Mouse (Mus musculus) MEL (cell line): ENCODE measurements at regions not wholly inside any gene's neighbourhood (a gene's known extent, or its start where the extent isn't known, plus 50 kb on each side); places are given as distances from the start of the nearest gene placed in this dataset.

Source experiments
- DNase-seq: peaks from one replicate; pipeline ENCODE4 v3.0.0; 2011; ENCODE audit warnings: low read depth, low spot score
- H3K27ac ChIP-seq: 2 replicates; pipeline ENCODE4 v1.5.1; 2012; ENCODE audit warnings: low read depth, mild to moderate bottlenecking, control low read depth, low read length, moderate library complexity; ENCODE audit not compliant: control insufficient read depth
- H3K27me3 ChIP-seq, 2 experiments: fragments of 150-350 bp in 1 of 2; sonication (generic) in 1 of 2; 2 replicates each; pipeline ENCODE4 v1.6.1; 2012; ENCODE audit warnings: low read length in 2 of 2, mild to moderate bottlenecking in 2 of 2, improper control_type of control experiment in 1 of 2, moderate library complexity in 1 of 2; ENCODE audit not compliant: insufficient read depth in 2 of 2, control insufficient read depth in 1 of 2
- H3K36me3 ChIP-seq, 2 experiments: 2 replicates each; pipeline ENCODE4 v1.6.1; 2012 to 2014; ENCODE audit warnings: low read length in 2 of 2, improper control_type of control experiment in 1 of 2, inconsistent platforms in 1 of 2, mild to moderate bottlenecking in 1 of 2; ENCODE audit not compliant: insufficient read depth in 2 of 2, control insufficient read depth in 1 of 2
- H3K4me1 ChIP-seq, 2 experiments: fragments of 150-350 bp in 1 of 2; sonication (generic) in 1 of 2; 2 replicates each; pipeline ENCODE4 v1.6.1; 2012; ENCODE audit warnings: low read length in 2 of 2, improper control_type of control experiment in 1 of 2, mild to moderate bottlenecking in 1 of 2; ENCODE audit not compliant: insufficient read depth in 2 of 2, control insufficient read depth in 1 of 2
- H3K4me3 ChIP-seq, 2 experiments: fragments of 150-350 bp in 1 of 2; sonication (generic) in 1 of 2; 2 replicates each; pipeline ENCODE4 v1.5.1; 2012; ENCODE audit warnings: low read depth in 2 of 2, low read length in 2 of 2, mild to moderate bottlenecking in 2 of 2, moderate library complexity in 2 of 2, control low read depth in 1 of 2, improper control_type of control experiment in 1 of 2; ENCODE audit not compliant: control insufficient read depth in 1 of 2, insufficient read depth in 1 of 2
- H3K79me2 ChIP-seq: 2 replicates; pipeline ENCODE4 v1.6.1; 2012; ENCODE audit warnings: mild to moderate bottlenecking, low read length, moderate library complexity; ENCODE audit not compliant: control insufficient read depth, poor library complexity, insufficient read depth
- H3K9ac ChIP-seq: 2 replicates; pipeline ENCODE4 v1.6.1; 2012; ENCODE audit warnings: low read depth, mild to moderate bottlenecking, control low read depth, low read length, moderate library complexity; ENCODE audit not compliant: control insufficient read depth, poor library complexity, severe bottlenecking
- H3K9me3 ChIP-seq: fragments of 150-350 bp; sonication (generic); replicated peaks from 2 replicates; pipeline ENCODE4 v1.6.1; 2012; ENCODE audit warnings: mild to moderate bottlenecking, low read length, improper control_type of control experiment, moderate library complexity; ENCODE audit not compliant: insufficient read depth
- BHLHE40 ChIP-seq: IDR thresholded peaks from 2 replicates; pipeline ENCODE4 v1.6.1; 2012; ENCODE audit warnings: low read depth, mild to moderate bottlenecking, inconsistent platforms, low read length, improper control_type of control experiment, borderline replicate concordance
- E2F4 ChIP-seq: IDR thresholded peaks from 2 replicates; pipeline ENCODE4 v1.6.1; 2011; ENCODE audit warnings: low read depth, low read length, improper control_type of control experiment, borderline replicate concordance
- ELF1 ChIP-seq: IDR thresholded peaks from 2 replicates; pipeline ENCODE4 v1.6.1; 2014; ENCODE audit warnings: low read depth, mild to moderate bottlenecking, inconsistent platforms, low read length, improper control_type of control experiment, moderate library complexity
- GATA1 ChIP-seq: IDR thresholded peaks from 2 replicates; pipeline ENCODE4 v1.6.1; 2011; ENCODE audit warnings: low read depth, low read length, improper control_type of control experiment
- JUND ChIP-seq: IDR thresholded peaks from 2 replicates; pipeline ENCODE4 v1.6.1; 2011; ENCODE audit warnings: low read depth, mild to moderate bottlenecking, improper control_type of control experiment, low read length
- KAT2A ChIP-seq: conservative IDR thresholded peaks from 2 replicates; pipeline ENCODE4 v1.6.1; 2012; ENCODE audit warnings: low read depth, low read length, improper control_type of control experiment, inconsistent platforms
- MAX ChIP-seq: IDR thresholded peaks from 2 replicates; pipeline ENCODE4 v1.6.1; 2011; ENCODE audit warnings: low read length, improper control_type of control experiment
- MAZ ChIP-seq: IDR thresholded peaks from 2 replicates; pipeline ENCODE4 v1.6.1; 2012; ENCODE audit warnings: low read depth, mild to moderate bottlenecking, inconsistent platforms, low read length, improper control_type of control experiment
- MEF2A ChIP-seq: IDR thresholded peaks from 2 replicates; pipeline ENCODE4 v1.6.1; 2014; ENCODE audit warnings: low read depth, mild to moderate bottlenecking, inconsistent platforms, low read length, improper control_type of control experiment; ENCODE audit not compliant: poor library complexity, insufficient replicate concordance, severe bottlenecking; ENCODE audit errors: extremely low read depth
- MXI1 ChIP-seq: IDR thresholded peaks from 2 replicates; pipeline ENCODE4 v1.6.1; 2011; ENCODE audit warnings: mild to moderate bottlenecking, low read depth, low read length, improper control_type of control experiment
- NELFE ChIP-seq: IDR thresholded peaks from 2 replicates; pipeline ENCODE4 v1.6.1; 2011; ENCODE audit warnings: low read depth, low read length, improper control_type of control experiment
- POLR2A ChIP-seq, 2 experiments: IDR thresholded peaks; 2 replicates each; pipeline ENCODE4 v1.6.1; 2011 to 2012; ENCODE audit warnings: low read length in 2 of 2, mild to moderate bottlenecking in 2 of 2, control low read depth in 1 of 2, improper control_type of control experiment in 1 of 2, low read depth in 1 of 2, moderate library complexity in 1 of 2; ENCODE audit not compliant: control insufficient read depth in 1 of 2, insufficient read depth in 1 of 2, poor library complexity in 1 of 2
- POLR2AphosphoS5 ChIP-seq: IDR thresholded peaks from 2 replicates; pipeline ENCODE4 v1.6.1; 2012; ENCODE audit warnings: low read depth, borderline replicate concordance, mild to moderate bottlenecking, inconsistent platforms, low read length, moderate library complexity, mixed read lengths
- RAD21 ChIP-seq: IDR thresholded peaks from 2 replicates; pipeline ENCODE4 v1.6.1; 2011; ENCODE audit warnings: mild to moderate bottlenecking, low read depth, low read length, improper control_type of control experiment
- RCOR1 ChIP-seq: IDR thresholded peaks from 2 replicates; pipeline ENCODE4 v1.6.1; 2012; ENCODE audit warnings: low read depth, mild to moderate bottlenecking, inconsistent platforms, low read length, improper control_type of control experiment
- TAL1 ChIP-seq: IDR thresholded peaks from 2 replicates; pipeline ENCODE4 v1.6.1; 2012; ENCODE audit warnings: mild to moderate bottlenecking, inconsistent platforms, low read length, moderate library complexity, mixed read lengths
- TBP ChIP-seq: IDR thresholded peaks from 2 replicates; pipeline ENCODE4 v1.8.0; 2011; ENCODE audit warnings: low read depth, low read length, improper control_type of control experiment
- TCF12 ChIP-seq: IDR thresholded peaks from 2 replicates; pipeline ENCODE4 v1.6.1; 2014; ENCODE audit warnings: low read depth, mild to moderate bottlenecking, inconsistent platforms, low read length, improper control_type of control experiment, moderate library complexity
- UBTF ChIP-seq: IDR thresholded peaks from 2 replicates; pipeline ENCODE4 v1.6.1; 2012; ENCODE audit warnings: low read depth, mild to moderate bottlenecking, inconsistent platforms, low read length, improper control_type of control experiment, moderate library complexity, borderline replicate concordance; ENCODE audit not compliant: insufficient read depth
- ZC3H11A ChIP-seq: IDR thresholded peaks from 2 replicates; pipeline ENCODE4 v1.6.1; 2012; ENCODE audit warnings: low read depth, mild to moderate bottlenecking, inconsistent platforms, low read length, improper control_type of control experiment
- ZKSCAN1 ChIP-seq: IDR thresholded peaks from 2 replicates; pipeline ENCODE4 v1.6.1; 2012; ENCODE audit warnings: low read depth, mild to moderate bottlenecking, inconsistent platforms, low read length, improper control_type of control experiment, moderate library complexity
- ZMIZ1 ChIP-seq: IDR thresholded peaks from 2 replicates; pipeline ENCODE4 v1.6.1; 2012; ENCODE audit warnings: low read depth, mild to moderate bottlenecking, inconsistent platforms, low read length, improper control_type of control experiment, moderate library complexity

DNA sequence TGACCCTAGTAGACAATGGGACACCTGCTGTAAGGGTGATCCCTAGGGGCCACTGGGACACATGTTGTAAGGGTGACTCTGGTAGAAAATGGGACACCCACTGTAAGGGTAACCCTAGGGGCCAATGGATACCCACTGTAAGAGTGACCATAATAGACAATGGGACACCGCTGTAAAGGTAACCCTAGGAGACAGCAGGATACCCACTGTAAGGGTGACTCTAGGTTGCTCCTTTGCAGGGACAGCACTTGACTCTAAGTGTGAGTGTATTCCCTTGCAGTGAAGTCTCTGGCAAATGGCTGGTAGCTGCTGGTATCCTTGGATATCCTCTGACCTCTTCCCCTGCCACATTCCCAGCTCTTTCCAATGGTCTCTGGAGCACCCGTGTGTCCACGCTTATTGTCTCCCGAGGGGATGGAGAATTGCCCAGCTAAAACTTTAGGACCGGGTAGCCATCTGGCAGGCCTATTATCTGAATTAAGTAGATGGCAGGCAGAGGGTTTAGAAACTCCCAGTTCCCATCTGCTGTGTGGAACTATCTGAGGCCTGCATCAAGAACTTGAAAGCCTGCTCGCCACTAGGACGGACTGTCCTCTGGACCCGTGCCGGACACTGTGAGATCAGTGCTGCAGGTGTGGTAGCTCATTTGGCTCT is 70.8 kb upstream of the Plxnc1 start:
- Histone ChIP-seq H3K4me1 (no peaks in the 10 kb centered on the region), H3K9me3 (no peaks in the 10 kb centered on the region), H3K36me3 (no peaks in the 10 kb centered on the region; a peak in 1 of 4 replicates), H3K4me3 (no peak overlapping the region), H3K79me2 (no peaks in the 10 kb centered on the region), H3K27me3 (no peaks in the 10 kb centered on the region; a peak in 2 of 4 replicates), H3K27ac (no peak overlapping the region), H3K9ac (no peak overlapping the region)
- no peak for TF ChIP-seq JUND
- TF ChIP-seq ZC3H11A = no peak
- TF ChIP-seq MAX = no peak
- TF ChIP-seq ZMIZ1 = no peak
- no peak for TF ChIP-seq RCOR1
- no peak for TF ChIP-seq NELFE
- TF ChIP-seq UBTF = no peak
- TF ChIP-seq E2F4 = no peak
- DNase-seq = no peak

DNA sequence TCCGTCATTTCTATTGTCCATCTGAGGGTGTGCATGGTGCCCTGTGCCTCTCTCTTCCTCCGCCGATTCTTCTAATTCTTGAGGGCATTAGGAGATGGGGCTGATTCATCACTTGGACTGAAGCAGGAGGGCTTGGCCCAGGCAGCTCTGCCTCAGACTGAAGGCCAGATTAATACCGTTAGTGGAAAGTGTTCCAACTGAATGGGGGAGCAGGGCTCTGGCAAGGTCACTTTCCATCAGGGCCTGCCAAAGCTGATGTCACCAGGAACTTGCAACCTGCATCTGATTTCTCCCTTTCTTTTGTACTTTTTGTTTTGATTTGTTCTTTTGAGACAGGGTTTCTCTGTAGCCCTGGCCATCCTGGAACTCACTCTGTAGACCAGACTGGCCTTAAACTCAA is 69.3 kb upstream of the Plxnc1 start:
- Histone ChIP-seq H3K9me3 (no peaks in the 10 kb centered on the region), H3K9ac (no peak overlapping the region), H3K4me1 (peaks cover 0 to 3% of the 10 kb centered on the region in 2 experiments; a peak in 1 of 4 replicates), H3K27me3 (no peaks in the 10 kb centered on the region), H3K4me3 (no peak overlapping the region), H3K27ac (no peak overlapping the region), H3K79me2 (no peaks in the 10 kb centered on the region), H3K36me3 (no peaks in the 10 kb centered on the region; a peak in 2 of 4 replicates)
- TF ChIP-seq POLR2AphosphoS5 (no peak), MXI1 (no peak), POLR2A (IDR thresholded peaks at IDR 0.05; ENCODE audit: control insufficient read depth in 1 of 2, insufficient read depth in 1 of 2, low read depth in 1 of 2, low read length in 2 of 2, poor library complexity in 1 of 2) (no peak), KAT2A (no peak), RCOR1 (no peak)
- no peak for DNase-seq

DNA sequence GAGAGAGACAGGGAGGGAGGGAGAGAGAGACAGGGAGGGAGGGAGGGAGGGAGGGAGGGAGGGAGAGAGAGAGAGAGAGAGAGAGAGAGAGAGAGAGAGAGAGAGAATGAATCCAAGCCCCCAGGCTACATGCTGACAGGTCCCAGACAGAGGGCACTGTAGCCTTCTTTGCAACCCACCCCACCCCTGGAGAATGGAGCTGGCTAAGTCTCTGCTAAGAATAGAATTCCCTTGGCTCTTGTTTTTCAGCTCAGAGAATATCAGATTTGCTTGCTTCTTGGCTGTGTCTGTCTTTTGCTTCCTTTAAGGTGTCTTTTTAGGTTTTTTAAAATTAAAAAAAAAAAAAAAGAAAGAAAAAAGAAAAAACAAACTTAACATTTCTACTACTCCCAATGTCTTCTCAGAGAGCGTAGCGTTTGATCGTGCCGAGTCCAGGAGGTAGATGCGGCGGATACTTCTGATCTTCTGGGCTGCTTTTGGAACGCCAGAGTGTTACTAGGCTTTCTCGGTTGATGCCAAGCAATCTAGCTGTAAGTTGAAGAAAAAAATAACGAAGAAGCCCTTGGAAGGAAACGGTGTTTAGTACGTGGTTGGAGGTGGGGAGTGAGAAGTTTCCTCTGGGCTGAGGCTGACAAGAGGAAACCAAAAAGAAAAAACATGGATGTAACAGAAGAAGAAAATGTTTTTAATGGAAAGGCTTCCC is 68.7 kb upstream of the Plxnc1 start:
- Histone ChIP-seq H3K4me1 (peaks cover 0 to 3% of the 10 kb centered on the region in 2 experiments; a peak in 1 of 4 replicates), H3K27me3 (no peaks in the 10 kb centered on the region), H3K79me2 (no peaks in the 10 kb centered on the region), H3K36me3 (no peaks in the 10 kb centered on the region; a peak in 2 of 4 replicates), H3K27ac (no peak overlapping the region), H3K4me3 (no peak overlapping the region), H3K9me3 (no peaks in the 10 kb centered on the region), H3K9ac (no peak overlapping the region)
- TF ChIP-seq MEF2A (no peak), RAD21 (no peak), MAZ (no peak), ZKSCAN1 (no peak), TAL1 (no peak), BHLHE40 (no peak), MAX (no peak), GATA1 (no peak), TCF12 (no peak), JUND (no peak), RCOR1 (no peak), ZC3H11A (no peak), ELF1 (no peak), TBP (no peak), ZMIZ1 (no peak)
- DNase-seq = no peak
